11 mouse cellular contexts compared by ENCODE assay signal in the genomic region with DNA sequence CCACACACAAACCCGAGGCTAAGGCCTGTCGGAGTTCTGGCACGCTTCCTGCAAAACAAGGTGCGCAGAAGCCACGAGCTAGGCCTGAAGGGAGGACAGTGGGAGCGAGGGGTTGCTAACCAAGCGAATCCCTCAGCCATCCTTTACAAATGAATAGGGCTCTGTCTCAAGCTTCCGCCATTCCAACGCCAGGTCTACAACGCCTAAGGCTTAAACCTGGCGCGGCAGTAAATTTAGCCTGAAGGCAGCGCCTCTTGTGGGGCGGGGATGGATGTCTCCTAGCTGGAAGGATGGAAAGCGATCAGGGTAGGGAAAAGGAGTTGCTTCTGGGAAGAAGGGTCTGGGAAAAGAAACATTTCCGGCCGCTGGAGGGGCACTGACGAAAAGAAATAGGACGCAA.
DNase-seq lines count a peak whose midpoint lies in the region; ATAC-seq and TF ChIP-seq lines count a peak whose summit lies in the region.
"Had no signal": no experiment of that assay in that cellular context is flagged by ENCODE, and none has a peak within 500 bp of the region (broad histone marks: within the 10 kb centered on the region; RNA-seq: fewer than 3 reads in every experiment).

No protein-coding gene starts in this region.

- H3K27me3 ChIP-seq in testis, adult 2 months (ENCODE audit: control insufficient read depth, insufficient read depth, low read length), result no peaks in the 10 kb centered on the region
- H3K27me3 ChIP-seq in forebrain, embryonic 11.5 days (ENCODE audit: control insufficient read depth, insufficient read depth, low read length), result peaks cover 50% of the 10 kb centered on the region
- H3K27me3 ChIP-seq in liver, embryonic 13.5 days, result peaks cover 42% of the 10 kb centered on the region

- H3K4me2 ChIP-seq in forebrain, embryonic 11.5 days (ENCODE audit: low read depth, low read length, severe bottlenecking), result 0 out of 2 replicates have a peak overlapping the region, but pooled peaks have one; percentile 15
- peak overlapping the region; percentile 76 for H3K4me2 ChIP-seq in liver, embryonic 13.5 days

- WGBS in forebrain, embryonic 11.5 days, result 8% methylated on average over 19 of the region's 19 CpGs
- WGBS in liver, embryonic 13.5 days (ENCODE audit: insufficient replicate concordance), result 41% methylated on average over 19 of the region's 19 CpGs

- ATAC-seq in forebrain, embryonic 11.5 days (replicated peaks; ENCODE audit: low FRiP score), result no peak
- ATAC-seq in liver, embryonic 13.5 days (ENCODE audit: low read depth), result no peak

- no peaks in the 10 kb centered on the region for H3K9me3 ChIP-seq in forebrain, embryonic 11.5 days (ENCODE audit: control insufficient read depth, low read length)
- H3K9me3 ChIP-seq in liver, embryonic 13.5 days (replicated peaks), result no peaks in the 10 kb centered on the region
- H3K9me3 ChIP-seq: lung, embryonic 15.5 days had no signal

- H3K9ac ChIP-seq in forebrain, embryonic 11.5 days (ENCODE audit: low read length), result no peak overlapping the region
- H3K9ac ChIP-seq in liver, embryonic 13.5 days, result peak overlapping the region; percentile 78

- H3K36me3 ChIP-seq in testis, adult 2 months (ENCODE audit: control insufficient read depth, insufficient read depth, low read length), result no peaks in the 10 kb centered on the region
- H3K36me3 ChIP-seq in forebrain, embryonic 11.5 days (ENCODE audit: control insufficient read depth, insufficient read depth, low read length), result no peaks in the 10 kb centered on the region
- no peaks in the 10 kb centered on the region for H3K36me3 ChIP-seq in liver, embryonic 13.5 days
- H3K36me3 ChIP-seq: lung, embryonic 15.5 days had no signal

- no peak for DNase-seq in testis, postnatal 10 days (ENCODE audit: low spot score)
- no peak for DNase-seq in forebrain, embryonic 11.5 days (ENCODE audit: low spot score)
- no peak for DNase-seq in liver, embryonic 13.5 days
- DNase-seq in retina, postnatal 1 day, result peak; percentile 36
- no peak for DNase-seq in lung, postnatal 36 days
- DNase-seq in frontal cortex, postnatal 10 days (ENCODE audit: low spot score in 2 of 2), result no peak
- no peak for DNase-seq in layer of hippocampus, postnatal 25 days (ENCODE audit: extremely low spot score in 1 of 2, low spot score in 1 of 2)
- DNase-seq: kidney, adult 11 months; right cerebral cortex, postnatal 25 days had no signal

- peak overlapping the region; percentile 6; the same call in 1 of the 2 replicates for H3K4me3 ChIP-seq in testis, adult 2 months (ENCODE audit: control insufficient read depth, low read depth, low read length)
- H3K4me3 ChIP-seq in forebrain, embryonic 11.5 days (ENCODE audit: low read depth, low read length), result no peak overlapping the region
- H3K4me3 ChIP-seq in liver, embryonic 13.5 days (replicated peaks), result peak overlapping the region; percentile 60; the same call in 1 of the 2 replicates

- peaks cover 17% of the 10 kb centered on the region for H3K4me1 ChIP-seq in testis, adult 2 months (ENCODE audit: control insufficient read depth, insufficient read depth, low read length)
- peaks cover 12% of the 10 kb centered on the region for H3K4me1 ChIP-seq in forebrain, embryonic 11.5 days (replicated peaks; ENCODE audit: control insufficient read depth, insufficient read depth, low read length)
- H3K4me1 ChIP-seq in liver, embryonic 13.5 days (replicated peaks), result peaks cover 98% of the 10 kb centered on the region

- no peak for TF ChIP-seq CTCF in testis, adult 2 months (IDR thresholded peaks at IDR 0.05; ENCODE audit: control insufficient read depth, insufficient read depth, insufficient replicate concordance, low read depth, low read length)

- no peak overlapping the region for H3K27ac ChIP-seq in testis, adult 2 months (ENCODE audit: control insufficient read depth, insufficient read depth, low read depth, low read length)
- H3K27ac ChIP-seq in forebrain, embryonic 11.5 days (ENCODE audit: low read depth, low read length), result no peak overlapping the region
- no peak overlapping the region for H3K27ac ChIP-seq in liver, embryonic 13.5 days

- no peak for TF ChIP-seq POLR2A in testis, adult 2 months (IDR thresholded peaks at IDR 0.05; ENCODE audit: control insufficient read depth, low read depth, low read length)
